Mouse (Mus musculus) midbrain, embryonic 11.5 days (tissue): ENCODE data around the gene Slc35d3. TPM values are rescaled to one million over a fixed set of nuclear protein-coding genes. Genes with fewer than 3 reads are reported as not detected.
A peak's percentile ranks its signal among the peaks of the same experiment; 100 is the strongest.

Experiments
- ATAC-seq: fragments of 200-750 bp; cut with Nextera tagmentation; 2 replicates; pipeline ENCODE4 v1.8.0; 2017; ENCODE audit warnings: moderate TSS enrichment, moderate library complexity; ENCODE audit not compliant: low FRiP score
- DNase-seq: peaks from one replicate; pipeline ENCODE4 v3.0.0; 2015; ENCODE audit warnings: low spot score; ENCODE audit errors: missing footprints
- H3K27ac ChIP-seq: fragments of 300-500 bp; sonication (generic); 2 replicates; pipeline ENCODE4 v1.5.1; 2014; ENCODE audit warnings: low read depth, low read length
- H3K27me3 ChIP-seq: fragments of 300-500 bp; sonication (generic); 2 replicates; pipeline ENCODE4 v1.6.1; 2014; ENCODE audit warnings: mild to moderate bottlenecking, low read length, moderate library complexity, mixed read lengths; ENCODE audit not compliant: control insufficient read depth, insufficient read depth
- H3K36me3 ChIP-seq: fragments of 300-500 bp; sonication (generic); 2 replicates; pipeline ENCODE4 v1.6.1; 2014; ENCODE audit warnings: mild to moderate bottlenecking, low read length, moderate library complexity, mixed read lengths; ENCODE audit not compliant: control insufficient read depth, insufficient read depth
- H3K4me1 ChIP-seq: fragments of 300-500 bp; sonication (generic); 2 replicates; pipeline ENCODE4 v1.6.1; 2014; ENCODE audit warnings: low read length; ENCODE audit not compliant: control insufficient read depth, insufficient read depth
- H3K4me2 ChIP-seq: fragments of 300-500 bp; sonication (generic); 2 replicates; pipeline ENCODE4 v1.6.1; 2014; ENCODE audit warnings: mild to moderate bottlenecking, moderate library complexity
- H3K4me3 ChIP-seq: fragments of 300-500 bp; sonication (generic); 2 replicates; pipeline ENCODE4 v1.5.1; 2014; ENCODE audit warnings: low read depth, low read length
- H3K9ac ChIP-seq: fragments of 300-500 bp; sonication (generic); 2 replicates; pipeline ENCODE4 v1.6.1; 2014; ENCODE audit warnings: low read length
- H3K9me3 ChIP-seq: fragments of 300-500 bp; sonication (generic); 2 replicates; pipeline ENCODE4 v1.6.1; 2016; ENCODE audit warnings: low read length; ENCODE audit not compliant: control insufficient read depth
- WGBS: fragments of 180-500 bp; shearing (Covaris S2); extraction: QIAGEN DNeasy Blood & Tissue Kit; methylation state at CpG from one replicate; pipeline ENCODE4 v1.1.7; 2014; 5-methylcytosine and 5-hydroxymethylcytosine counted together
- polyA plus RNA-seq: library from polyadenylated mRNA; unstranded; fragments of >200 nt; fragmentation: Nextera tagmentation; extraction: Ambion mirVana; gene quantifications from 2 replicates; pipeline ENCODE4 v1.2.1, GENCODE M21; 2014

The Slc35d3 gene
- 0.63 and 0.68 TPM in 2 replicates for polyA plus RNA-seq

GRCm38 (mm10) chr10:19850998-19851691 is at the start of gene Slc35d3:
Slc35d3 (minus strand) TSS chr10:19851459.
- Histone ChIP-seq H3K27ac (no peak within 1 kb of the TSS), H3K4me2 (peak within 1 kb of the TSS; percentile 100), H3K9me3 (no peaks in the 10 kb centered on the region), H3K4me1 (peaks cover 22% of the 10 kb centered on the region), H3K36me3 (no peaks in the 10 kb centered on the region), H3K9ac (peak within 1 kb of the TSS; percentile 57), H3K4me3 (peak within 1 kb of the TSS; percentile 60), H3K27me3 (peaks cover 49% of the 10 kb centered on the region)
- ATAC-seq (peak; percentile 71), DNase-seq (peak; percentile 94)
- WGBS: under 1% methylated on average over 69 of the region's 72 CpGs

DNA sequence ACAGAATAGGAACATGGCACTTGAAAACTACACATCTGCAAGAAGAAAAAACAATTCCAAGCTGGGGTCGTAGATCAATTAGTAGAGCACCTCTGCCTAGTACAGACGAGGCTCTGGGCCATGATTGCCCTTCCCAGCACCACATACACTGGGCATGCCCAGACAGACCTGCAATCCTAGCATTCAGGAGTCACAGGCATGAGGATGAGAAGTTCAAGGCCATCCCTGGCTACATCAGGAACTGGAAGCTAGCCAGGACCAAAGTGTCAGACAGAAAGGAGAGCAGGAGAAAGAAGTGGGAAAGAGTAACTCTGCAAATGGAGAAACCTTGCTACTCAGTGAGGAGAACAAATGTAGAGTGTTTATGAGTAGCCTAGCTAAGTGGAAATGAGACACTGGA is 48.9 kb upstream of the Slc35d3 start:
- Histone ChIP-seq H3K36me3 (no peaks in the 10 kb centered on the region), H3K4me2 (no peak overlapping the region), H3K9me3 (no peaks in the 10 kb centered on the region), H3K4me3 (no peak overlapping the region), H3K4me1 (no peaks in the 10 kb centered on the region), H3K27ac (no peak overlapping the region), H3K27me3 (no peaks in the 10 kb centered on the region), H3K9ac (no peak overlapping the region)
- DNase-seq (no peak), ATAC-seq (no peak)
- 83% methylated on average over 2 of the region's 2 CpGs for WGBS

GRCm38 (mm10) chr10:19893976-19894375 is 42.7 kb upstream of the Slc35d3 start:
- no peaks in the 10 kb centered on the region for H3K36me3 ChIP-seq
- DNase-seq (no peak), ATAC-seq (no peak)
- H3K9ac ChIP-seq: no peak overlapping the region
- no peak overlapping the region for H3K4me2 ChIP-seq
- 18% methylated on average over 4 of the region's 4 CpGs for WGBS
- no peaks in the 10 kb centered on the region for H3K27me3 ChIP-seq
- H3K9me3 ChIP-seq: no peaks in the 10 kb centered on the region
- H3K4me3 ChIP-seq: no peak overlapping the region
- H3K27ac ChIP-seq: no peak overlapping the region
- H3K4me1 ChIP-seq: no peaks in the 10 kb centered on the region

- Histone ChIP-seq H3K9me3 (no peaks in the 10 kb centered on the region), H3K27ac (no peak overlapping the region), H3K4me2 (no peak overlapping the region), H3K27me3 (no peaks in the 10 kb centered on the region), H3K36me3 (no peaks in the 10 kb centered on the region), H3K9ac (no peak overlapping the region), H3K4me3 (no peak overlapping the region), H3K4me1 (no peaks in the 10 kb centered on the region)
- WGBS: 89% methylated on average over 6 of the region's 6 CpGs
- DNase-seq: no peak
- no peak for ATAC-seq
Measured at GRCm38 (mm10) chr10:19893146-19893545, 41.9 kb upstream of the Slc35d3 start.

DNA sequence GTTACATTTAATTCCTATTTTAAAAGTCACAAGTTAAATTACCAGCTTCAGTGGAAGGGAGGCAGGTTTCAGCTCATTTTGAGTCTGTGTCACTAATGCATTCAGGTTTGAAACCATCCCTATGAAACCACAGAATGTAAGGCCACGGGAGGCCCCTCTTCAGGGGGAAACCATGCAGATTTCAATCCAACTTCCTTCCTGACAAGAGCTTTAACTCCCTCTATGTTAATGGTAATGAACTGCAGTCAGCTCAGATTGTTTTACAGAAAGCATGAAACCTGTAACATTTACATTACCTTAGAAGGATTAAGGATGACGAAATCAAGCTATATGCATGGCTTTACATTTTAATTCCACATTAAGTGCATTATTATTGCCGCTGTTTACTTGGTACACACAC is 40.4 kb upstream of the Slc35d3 start:
- no peaks in the 10 kb centered on the region for H3K9me3 ChIP-seq
- no peaks in the 10 kb centered on the region for H3K27me3 ChIP-seq
- DNase-seq (no peak), ATAC-seq (no peak)
- WGBS: 41% methylated on average over 3 of the region's 3 CpGs
- no peaks in the 10 kb centered on the region for H3K36me3 ChIP-seq
- no peaks in the 10 kb centered on the region for H3K4me1 ChIP-seq
- H3K4me3 ChIP-seq: no peak overlapping the region
- no peak overlapping the region for H3K27ac ChIP-seq
- no peak overlapping the region for H3K9ac ChIP-seq
- H3K4me2 ChIP-seq: no peak overlapping the region

- H3K4me2 ChIP-seq: no peak overlapping the region
- ATAC-seq (no peak), DNase-seq (no peak)
- no peaks in the 10 kb centered on the region for H3K4me1 ChIP-seq
- H3K9me3 ChIP-seq: no peaks in the 10 kb centered on the region
- H3K27me3 ChIP-seq: no peaks in the 10 kb centered on the region
- H3K27ac ChIP-seq: no peak overlapping the region
- WGBS: 78% methylated on average over 3 of the region's 3 CpGs
- H3K36me3 ChIP-seq: no peaks in the 10 kb centered on the region
- H3K4me3 ChIP-seq: no peak overlapping the region
- H3K9ac ChIP-seq: no peak overlapping the region
Measured at GRCm38 (mm10) chr10:19889908-19890307, 38.6 kb upstream of the Slc35d3 start.

DNA sequence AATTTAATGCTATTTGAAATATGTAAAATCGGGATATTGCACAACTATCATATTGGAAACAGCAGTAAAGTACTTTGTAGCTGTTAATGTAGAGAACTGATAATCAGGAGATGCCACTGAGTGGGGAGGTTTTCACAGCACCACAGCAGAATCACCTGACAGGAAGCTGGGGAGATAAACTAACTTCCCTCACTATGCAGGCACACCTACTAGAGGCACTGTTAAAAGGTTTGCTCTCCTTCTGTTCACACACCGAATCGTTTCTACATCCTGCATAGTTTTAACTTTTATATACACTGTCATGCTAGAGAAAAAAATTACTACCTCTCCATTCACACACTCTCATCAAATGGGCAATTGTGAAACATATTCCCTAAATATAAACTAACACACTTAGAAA is 35.0 kb upstream of the Slc35d3 start:
- Histone ChIP-seq H3K4me3 (no peak overlapping the region), H3K36me3 (no peaks in the 10 kb centered on the region), H3K4me2 (no peak overlapping the region), H3K27me3 (no peaks in the 10 kb centered on the region), H3K9ac (no peak overlapping the region), H3K4me1 (no peaks in the 10 kb centered on the region), H3K9me3 (no peaks in the 10 kb centered on the region), H3K27ac (no peak overlapping the region)
- 87% methylated on average over 3 of the region's 3 CpGs for WGBS
- DNase-seq (no peak), ATAC-seq (no peak)

- H3K4me2 ChIP-seq: no peak overlapping the region
- H3K36me3 ChIP-seq: no peaks in the 10 kb centered on the region
- H3K27me3 ChIP-seq: no peaks in the 10 kb centered on the region
- 71% methylated on average over 4 of the region's 4 CpGs for WGBS
- no peaks in the 10 kb centered on the region for H3K4me1 ChIP-seq
- H3K27ac ChIP-seq: no peak overlapping the region
- H3K9ac ChIP-seq: no peak overlapping the region
- DNase-seq: no peak
- H3K9me3 ChIP-seq: no peaks in the 10 kb centered on the region
- no peak overlapping the region for H3K4me3 ChIP-seq
- no peak for ATAC-seq
Measured at GRCm38 (mm10) chr10:19884409-19884808, 33.1 kb upstream of the Slc35d3 start.

GRCm38 (mm10) chr10:19880437-19880836 is 29.2 kb upstream of the Slc35d3 start:
- no peak for ATAC-seq
- 76% methylated on average over 3 of the region's 3 CpGs for WGBS

More at GRCm38 (mm10) chr10:19880437-19880836, 29.2 kb upstream of the Slc35d3 start:
- Histone ChIP-seq H3K4me2 (no peak overlapping the region), H3K9ac (no peak overlapping the region), H3K27me3 (no peaks in the 10 kb centered on the region), H3K4me3 (no peak overlapping the region), H3K9me3 (no peaks in the 10 kb centered on the region), H3K4me1 (peaks cover 2% of the 10 kb centered on the region; the same call in 1 of the 2 replicates), H3K36me3 (no peaks in the 10 kb centered on the region), H3K27ac (no peak overlapping the region)
- DNase-seq: peak; percentile 45
